Mouse (Mus musculus) MEL-GATA-1-ER (cell line): ENCODE measurements around the gene Ppard.

Experiments used
- DNase-seq: peaks from one replicate; pipeline ENCODE4 v3.0.0-alpha.2; 2012; ENCODE audit warnings: low read depth; ENCODE audit errors: extremely low read depth

The Ppard gene

DNA sequence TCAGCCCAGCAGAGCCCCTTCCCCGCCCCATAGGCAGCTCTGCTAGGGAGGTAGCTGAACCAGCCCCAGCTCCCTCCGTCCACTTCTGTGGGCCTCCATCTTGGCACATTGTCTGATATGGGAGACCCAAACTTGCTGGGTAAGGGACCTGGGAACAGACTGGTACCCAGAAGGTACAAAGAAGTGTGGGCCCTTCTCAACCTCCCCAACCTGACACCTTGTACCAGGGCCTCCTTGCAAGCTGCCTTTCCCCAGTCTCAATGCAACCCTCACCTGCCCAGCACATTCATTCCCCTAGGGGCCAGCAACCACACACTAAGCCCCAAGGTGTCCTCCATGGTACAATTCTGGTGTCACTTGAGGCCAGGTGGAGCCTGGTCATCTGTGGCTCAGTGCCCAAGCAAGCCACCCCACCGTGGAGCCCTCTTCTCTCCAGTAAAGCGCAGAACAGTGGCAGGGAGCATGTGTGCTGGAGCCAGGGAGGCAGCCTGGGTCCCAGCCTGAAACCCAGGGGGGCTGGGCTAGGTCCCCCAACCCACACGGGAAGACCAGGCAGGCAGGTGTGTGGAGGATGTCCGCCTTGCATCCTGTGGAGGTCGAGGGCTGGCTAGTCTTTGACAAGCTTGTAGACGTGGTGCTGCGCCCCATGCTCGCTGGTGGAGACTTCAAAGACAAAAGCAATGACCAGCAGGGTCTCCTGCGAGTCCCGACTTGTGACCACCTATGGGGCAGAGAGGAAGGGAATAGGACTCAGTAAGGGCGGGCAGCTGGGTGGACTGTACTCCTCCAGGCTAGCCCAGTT, 99.8 kb downstream of the Ppard start:
- DNase-seq: no peak

DNA sequence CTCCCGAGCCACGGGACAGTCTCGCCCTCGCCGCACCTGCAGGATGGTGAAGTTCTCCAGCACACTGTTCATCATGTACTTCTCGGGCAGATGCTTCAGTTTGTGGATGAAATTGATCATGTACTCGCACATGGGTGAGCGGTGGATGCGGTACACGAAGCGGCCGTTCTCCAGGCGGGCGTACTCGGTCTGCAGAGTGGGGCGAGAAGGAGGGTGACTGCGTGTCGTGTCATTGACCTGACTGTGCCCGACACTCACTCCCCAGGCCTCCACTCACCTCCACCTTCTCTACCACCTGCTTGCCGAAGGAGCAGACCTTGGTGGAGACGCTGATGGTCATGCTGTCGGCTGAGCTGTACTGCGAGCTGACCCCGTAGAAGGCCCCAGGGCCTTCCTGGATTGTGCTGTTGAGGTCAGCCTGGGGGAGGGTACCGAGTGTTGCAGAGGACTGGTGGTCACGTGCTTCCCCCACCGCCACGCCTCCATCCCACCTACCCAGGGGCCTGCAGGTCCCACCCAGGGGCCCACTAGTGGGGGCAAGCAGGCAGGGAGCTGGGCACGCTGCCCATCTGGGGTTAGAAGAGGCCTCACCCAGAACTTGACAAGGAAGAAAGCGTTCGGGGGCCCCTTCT, 100.5 kb downstream of the Ppard start:
- no peak for DNase-seq

DNA sequence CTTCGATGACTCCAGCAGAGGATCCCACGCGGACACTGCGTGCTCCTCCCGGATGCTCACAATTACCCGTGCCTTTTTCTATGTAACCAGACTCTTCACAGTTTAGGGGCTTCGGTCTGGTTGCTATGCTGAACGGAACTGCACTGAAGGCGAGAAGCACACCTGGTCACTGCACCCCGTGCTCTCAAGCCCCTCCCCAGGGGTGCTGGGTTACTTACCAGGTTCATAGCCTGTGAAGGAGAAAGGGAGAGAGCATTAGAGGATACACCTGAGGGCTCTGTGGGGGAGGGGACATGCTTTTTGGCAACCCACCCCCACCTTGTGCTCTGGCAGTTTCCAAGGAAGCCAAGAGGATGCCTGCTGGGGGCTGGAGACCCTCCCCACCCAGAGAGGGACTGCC, 102.8 kb downstream of the Ppard start:
- DNase-seq: no peak

DNA sequence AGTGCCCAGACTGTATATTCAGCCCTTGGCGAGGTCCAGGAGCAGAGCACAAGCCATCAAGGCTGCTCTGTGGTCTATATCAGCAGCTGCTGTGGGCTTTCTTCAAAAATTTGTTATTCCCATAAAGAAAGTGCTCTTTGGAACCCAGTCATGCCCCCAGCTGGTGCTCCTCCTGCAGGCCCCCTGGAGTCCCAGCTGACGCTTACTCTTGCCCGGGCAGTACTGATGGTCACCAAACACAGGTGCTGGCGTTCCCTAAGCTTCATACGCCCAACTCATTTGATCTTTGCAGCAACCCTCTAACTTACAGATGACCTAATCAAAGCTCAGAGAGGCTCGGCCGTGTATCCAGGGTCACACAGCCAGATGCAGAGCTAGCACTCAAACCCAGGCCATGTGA, 105.0 kb downstream of the Ppard start:
- DNase-seq: no peak

DNA sequence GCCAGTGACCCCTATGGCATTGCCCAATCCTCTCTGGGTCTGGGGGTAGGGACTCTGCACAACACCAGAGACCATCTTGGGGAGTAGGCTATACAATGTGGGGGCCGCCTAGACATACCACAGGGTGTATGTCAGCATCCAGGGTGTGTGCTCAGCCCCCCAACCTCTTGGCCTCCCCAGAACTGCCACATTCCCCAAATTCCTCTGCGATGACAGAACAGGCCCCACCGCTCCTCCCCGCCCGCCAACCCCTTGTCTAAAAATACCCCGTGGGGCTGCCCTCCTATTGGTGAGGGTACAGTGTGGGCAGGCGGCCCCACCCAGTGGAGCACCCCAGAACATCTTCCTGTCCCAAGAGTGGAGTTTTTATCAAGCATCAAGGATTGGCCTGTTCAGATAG, 108.1 kb downstream of the Ppard start:
- DNase-seq: no peak

DNA sequence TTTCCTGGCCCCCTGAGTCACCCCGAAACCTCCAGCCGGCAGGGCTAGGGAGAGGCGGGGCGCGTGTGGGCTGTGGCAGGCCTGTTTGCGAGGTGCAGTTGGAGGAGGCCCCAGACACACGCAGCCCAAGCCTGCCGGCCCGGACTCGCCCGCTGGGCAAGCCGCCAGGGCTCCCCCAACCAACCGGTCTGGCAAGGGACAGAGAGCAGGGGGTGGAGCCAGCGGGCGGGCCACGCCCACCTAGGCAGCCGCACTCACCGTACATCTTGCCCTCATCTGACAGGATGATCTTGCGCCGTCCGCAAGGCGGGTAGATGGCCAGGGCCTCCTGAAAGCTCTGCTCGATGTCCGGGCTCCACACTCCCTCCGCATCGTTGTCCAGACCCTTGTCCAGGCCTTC, 108.6 kb downstream of the Ppard start:
- DNase-seq: no peak

DNA sequence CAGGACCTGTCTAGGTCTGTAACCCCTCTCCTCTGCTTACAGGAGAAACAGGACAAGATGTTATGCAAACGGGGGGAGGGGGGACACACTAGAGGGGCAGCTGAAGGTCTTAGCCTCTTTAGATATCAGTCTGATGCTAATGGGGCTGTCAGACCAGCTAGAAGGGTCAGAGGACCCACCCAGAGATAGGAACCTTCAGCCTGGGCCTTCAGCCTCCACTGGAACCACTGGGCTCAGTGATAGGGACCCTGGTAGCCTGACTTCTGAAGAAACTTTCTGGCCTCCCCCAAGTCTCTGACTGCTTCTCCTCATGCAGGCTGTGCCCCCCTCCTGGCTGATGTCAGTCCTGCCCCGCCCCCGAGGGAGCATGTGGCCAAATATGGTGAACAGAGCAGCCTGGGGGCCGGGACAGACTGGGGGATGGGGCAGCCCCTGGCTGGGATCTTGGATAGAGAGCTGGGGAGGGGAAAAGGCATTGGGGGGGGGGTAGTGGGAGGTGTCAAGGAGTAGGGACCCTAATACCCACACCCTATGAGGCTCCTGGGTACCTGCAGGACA, 111.6 kb downstream of the Ppard start:
- DNase-seq: no peak

DNA sequence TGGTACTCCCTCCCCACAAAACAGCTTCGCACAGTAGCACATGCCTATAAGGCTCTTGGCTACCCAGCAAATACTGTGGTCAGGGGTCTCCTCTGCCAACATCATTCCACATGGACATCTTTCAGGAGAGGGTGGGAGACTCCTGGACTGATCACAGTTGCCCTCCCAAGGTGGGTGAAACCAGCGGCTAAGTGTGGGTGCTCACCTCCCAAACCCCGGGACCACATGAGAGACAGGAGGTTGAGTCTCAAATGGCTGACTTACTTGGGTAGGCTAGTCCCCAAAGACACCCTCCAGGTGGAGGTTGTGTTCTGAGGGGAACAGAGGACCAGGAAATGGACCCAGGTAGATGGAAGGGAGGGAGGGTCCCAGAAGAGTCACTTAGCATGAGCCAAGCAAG, 112.2 kb downstream of the Ppard start:
- DNase-seq: no peak

DNA sequence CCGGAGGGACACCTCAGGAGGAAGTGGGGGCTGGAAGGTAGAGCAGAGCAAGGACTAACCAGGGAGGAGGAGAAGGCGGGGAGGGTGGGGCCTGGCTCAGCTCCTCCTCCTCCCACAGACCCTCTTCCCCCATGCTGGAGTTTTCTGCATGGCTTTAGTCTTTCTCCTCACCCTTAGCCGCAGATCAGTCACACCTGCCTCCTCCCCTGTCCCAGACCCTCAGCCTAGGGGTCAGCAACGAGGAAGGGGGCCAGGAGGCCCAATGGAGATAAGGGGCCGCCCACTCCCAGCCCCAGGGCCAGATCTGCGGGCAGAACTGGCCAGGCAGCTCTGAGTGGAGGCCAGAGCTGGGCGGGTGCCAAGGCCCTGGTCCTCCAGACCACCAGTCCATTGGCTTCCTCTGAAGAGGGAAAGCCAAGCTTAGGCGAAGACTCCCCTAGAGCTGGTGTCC, 112.8 kb downstream of the Ppard start:
- DNase-seq: no peak

DNA sequence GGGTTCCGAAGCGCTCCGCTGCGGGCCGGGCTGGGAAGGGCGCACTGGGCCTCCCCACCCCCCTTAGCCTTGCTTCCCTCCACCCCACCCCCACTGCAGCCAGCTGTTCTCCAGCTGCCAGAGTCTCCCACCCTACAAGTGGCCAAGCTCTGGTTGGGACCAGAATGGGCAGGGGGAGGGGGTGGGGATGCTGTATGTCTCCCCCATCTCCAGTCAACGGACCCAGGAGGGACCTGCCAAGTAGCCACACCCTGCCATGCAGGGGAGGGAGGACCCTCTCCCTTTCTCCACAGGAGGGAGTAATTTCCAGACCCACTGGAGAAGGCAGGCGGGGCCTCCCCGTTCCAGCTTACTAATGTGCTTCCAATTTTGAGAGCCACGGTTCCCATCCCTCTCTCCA, 113.4 kb downstream of the Ppard start:
- DNase-seq: no peak

DNA sequence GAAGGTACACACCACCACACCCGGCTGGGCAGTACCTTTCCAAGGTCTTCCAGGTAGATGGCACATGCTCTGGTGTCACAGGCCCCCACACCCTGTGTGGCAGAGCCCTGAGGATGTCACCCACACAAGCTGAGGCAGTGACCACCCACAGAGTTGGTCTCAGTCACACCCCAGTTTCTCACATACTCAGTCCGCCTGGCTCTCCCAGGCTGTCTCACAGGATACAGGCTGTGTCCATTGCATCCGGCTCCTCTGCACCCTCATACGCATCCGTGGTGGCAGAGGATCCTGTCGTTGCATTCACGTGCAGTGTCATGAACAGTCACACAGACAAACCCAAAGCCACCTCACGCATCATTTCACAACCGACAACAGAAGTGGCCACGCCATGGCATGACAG, 114.8 kb downstream of the Ppard start:
- DNase-seq: no peak

DNA sequence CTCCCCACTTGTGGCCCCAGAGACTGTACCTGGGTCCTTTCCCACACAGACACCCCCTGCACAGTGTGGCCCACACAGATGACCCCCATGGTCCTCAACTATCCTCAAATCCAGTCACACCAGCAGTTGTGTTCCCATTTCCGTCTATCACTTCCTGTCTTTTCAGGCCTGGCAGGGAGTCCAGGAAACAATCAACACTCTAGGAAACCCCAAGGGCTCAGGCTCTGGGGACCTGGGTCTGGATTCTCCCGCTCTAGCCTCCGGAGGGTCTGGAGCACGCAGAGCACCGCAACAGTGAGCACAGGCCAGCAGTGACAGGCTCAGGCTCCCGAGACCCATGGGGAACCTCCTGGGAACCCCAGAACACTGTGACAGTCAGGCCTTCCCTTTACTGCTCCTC, 115.7 kb downstream of the Ppard start:
- DNase-seq: no peak

DNA sequence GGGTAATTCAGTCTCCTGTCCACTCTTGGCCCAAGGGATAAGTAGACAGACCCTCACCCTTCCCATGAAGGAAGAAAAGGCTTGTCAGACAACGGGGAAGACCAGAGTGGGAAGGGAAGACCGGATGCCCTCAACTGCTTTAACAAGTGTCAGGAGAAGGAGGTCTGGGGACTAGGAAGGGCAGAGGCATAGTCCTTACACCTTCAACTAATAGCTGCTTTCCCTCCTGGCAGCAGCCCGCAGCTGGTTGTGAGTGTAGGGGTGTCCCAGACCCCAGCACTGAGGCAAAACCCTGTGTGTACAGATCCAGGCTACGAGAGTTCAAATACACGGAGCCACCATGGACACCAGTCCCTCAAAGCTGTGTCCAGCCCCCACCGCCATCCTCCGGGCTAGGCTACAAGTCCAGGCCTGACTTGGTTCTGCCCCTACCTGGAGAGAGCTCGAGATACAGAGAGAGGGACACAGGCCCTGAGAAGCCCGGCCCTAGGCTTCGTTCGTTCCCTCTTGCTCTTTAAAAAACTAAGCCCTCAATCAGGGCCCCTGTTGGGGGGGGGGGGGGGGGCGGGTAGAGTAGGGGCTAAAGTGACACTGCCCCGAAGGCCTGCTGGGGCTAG, 116.9 kb downstream of the Ppard start:
- no peak for DNase-seq

DNA sequence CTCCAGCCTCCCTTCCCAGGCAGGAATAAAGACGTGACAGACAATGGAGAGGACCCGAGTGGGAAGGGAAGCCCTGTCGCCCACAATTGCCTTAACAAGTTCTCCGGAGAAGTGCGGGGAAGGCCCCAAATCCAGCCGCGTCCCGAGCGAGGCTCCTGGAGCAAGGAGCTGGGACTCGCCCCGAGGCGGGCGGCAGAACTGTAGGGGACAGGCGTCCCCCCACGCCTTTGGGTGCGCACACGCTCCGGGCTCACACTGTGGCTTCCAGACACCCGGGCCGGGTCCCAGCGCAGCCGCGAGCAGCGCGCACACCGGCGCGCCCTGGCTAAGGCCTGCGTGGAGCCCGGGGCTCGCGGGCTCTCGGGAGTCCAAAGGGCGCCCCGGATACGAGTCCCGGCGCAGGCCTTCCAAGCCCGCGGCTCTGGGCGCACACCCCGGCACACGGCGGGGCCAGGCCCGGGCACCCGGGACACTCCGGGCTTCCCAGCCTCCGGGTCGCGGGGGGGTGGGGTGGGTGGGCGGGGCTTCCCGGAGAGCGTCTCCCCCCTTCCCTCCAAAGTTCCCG, 117.5 kb downstream of the Ppard start:
- DNase-seq: no peak

DNA sequence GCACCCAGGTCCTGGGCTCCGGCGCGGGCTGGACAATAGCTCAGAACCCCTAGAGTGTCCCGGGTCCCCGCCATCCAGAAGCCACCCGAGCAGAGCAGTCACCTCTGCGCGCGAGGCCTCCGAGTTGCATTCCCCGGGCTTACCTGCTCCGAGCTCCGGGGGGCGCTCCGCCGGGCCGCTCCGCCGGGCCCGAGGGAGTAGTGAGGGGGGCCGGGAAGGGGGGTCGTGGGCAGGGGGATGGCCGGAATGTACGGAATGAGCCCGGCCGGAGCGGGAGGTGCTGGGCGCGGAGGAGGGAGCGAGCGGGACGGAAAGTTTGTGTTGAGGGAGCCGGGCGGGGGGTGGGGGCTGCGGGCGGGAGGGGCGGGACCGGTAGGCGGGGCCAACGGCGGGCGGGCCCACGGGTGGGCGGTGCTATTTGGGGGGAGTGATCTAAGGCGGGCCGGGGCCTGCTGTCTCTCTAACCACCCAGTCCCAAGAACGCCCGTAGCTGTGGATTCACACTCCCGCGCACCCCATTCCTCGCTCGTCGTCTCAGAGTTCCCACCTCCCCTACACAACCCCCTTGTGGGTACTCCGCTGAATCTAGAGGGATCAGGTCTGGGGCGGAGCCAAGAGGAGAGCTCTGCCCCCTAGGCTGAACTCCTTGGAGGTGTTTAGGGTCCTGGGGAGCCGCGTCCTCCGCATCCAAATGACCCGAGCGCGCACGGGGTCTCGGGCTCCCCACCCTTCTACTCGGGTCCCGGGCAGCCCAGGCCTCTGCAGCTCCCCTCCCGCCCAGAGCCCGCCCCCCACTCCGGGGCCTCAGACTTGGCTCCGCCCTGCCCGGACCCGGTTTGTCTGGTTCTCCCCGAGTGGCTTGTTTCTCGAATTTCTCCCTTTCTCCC, 118.2 kb downstream of the Ppard start, which contains the start of gene Tead3:
Tead3 (minus strand) TSS at position 352 of the 887 bp plus-strand sequence.
- no peak for DNase-seq
